Mouse (Mus musculus) right cerebral cortex, adult 2 months (tissue): ENCODE measurements around the gene Tecpr1.

Experiments used
- DNase-seq, 2 experiments: peaks; one replicate each; pipeline ENCODE4 v3.0.0; 2021 to 2022; ENCODE audit warnings: low spot score in 2 of 2

Gene Tecpr1

GRCm38 (mm10) chr5:144251876-144252577, 28.6 kb upstream of the Tecpr1 start:
- DNase-seq = no peak

DNA sequence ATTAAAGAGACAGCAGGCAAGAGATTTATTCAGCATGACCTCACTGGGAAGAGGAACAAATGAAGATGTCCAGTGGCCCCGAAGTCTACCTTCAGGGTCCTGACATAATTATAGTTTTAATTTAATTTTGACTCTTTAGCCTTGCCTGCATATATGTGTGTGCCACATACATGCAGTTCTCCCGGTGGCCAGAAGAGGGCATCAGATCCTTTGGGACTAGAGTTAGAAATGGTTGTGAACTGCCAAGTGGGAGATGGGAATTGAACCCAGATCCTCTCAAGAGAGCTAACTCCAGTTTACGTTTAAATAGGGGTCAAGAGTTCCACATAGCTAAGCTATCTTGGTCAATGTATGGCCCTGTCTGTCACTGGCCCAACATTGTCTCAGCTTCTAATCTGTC, 26.5 kb upstream of the Tecpr1 start:
- DNase-seq = no peak

GRCm38 (mm10) chr5:144247906-144248585, 24.6 kb upstream of the Tecpr1 start:
- DNase-seq = no peak

- no peak for DNase-seq
These were observed 23.9 kb upstream of the Tecpr1 start for GRCm38 (mm10) chr5:144247307-144247706.

- DNase-seq = no peak
These were observed 23.3 kb upstream of the Tecpr1 start for GRCm38 (mm10) chr5:144246669-144247068.

- no peak for DNase-seq
These were observed 22.2 kb upstream of the Tecpr1 start for GRCm38 (mm10) chr5:144245592-144245991.

DNA sequence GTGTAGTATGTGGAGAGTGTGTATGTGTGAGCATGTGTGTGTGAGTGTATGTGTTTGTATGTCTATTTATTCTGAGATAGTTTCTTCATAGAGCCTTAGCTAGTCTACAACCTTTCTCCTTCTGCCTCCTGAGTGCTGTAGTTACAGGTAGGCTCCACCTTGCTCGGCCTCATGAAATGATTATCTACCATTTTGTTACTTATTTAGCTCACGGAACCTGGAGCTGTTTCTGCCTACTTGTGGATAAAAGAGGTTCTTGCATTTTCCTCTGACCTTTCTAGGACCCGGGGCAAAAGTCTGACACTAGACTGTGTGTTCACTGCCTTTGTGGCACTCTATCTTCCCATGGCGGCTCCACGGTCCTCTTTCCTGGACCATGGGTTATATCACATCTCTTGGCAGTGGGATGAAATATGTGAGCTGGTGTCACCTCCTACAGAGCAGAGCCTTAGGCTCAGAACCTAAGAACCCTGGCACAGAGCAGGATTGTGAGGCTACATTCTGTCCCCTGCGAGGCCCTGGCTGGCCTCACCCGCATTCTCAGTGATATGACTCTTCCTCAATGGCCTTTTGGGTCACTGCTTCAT, 20.6 kb upstream of the Tecpr1 start, which contains the start of gene Bri3:
Bri3 (plus strand) TSS at position 537 of the 587 bp plus-strand sequence.
- no peak for DNase-seq

DNA sequence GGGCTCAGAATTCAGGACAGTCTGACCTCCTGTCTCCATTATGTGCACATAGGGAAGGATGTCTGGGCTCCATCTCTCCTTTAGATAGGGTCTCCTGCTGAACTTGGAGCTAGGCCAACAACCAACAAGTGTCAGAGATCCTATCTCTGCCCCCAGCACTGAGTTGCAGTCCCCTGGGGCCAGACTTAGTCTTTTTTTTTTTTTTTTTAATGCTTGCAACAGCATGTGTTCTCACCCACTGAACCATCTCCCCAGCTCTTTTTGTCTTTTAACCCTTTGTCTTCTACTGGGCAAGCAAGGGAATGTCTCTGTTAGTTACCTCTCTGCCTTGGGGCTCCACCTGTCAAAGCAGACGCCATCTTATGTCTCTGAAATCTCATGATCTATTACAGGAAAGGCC, 15.6 kb upstream of the Tecpr1 start:
- no peak for DNase-seq

GRCm38 (mm10) chr5:144234714-144235113, 11.3 kb upstream of the Tecpr1 start:
- no peak for DNase-seq

GRCm38 (mm10) chr5:144234222-144234621, 10.8 kb upstream of the Tecpr1 start:
- no peak for DNase-seq

DNA sequence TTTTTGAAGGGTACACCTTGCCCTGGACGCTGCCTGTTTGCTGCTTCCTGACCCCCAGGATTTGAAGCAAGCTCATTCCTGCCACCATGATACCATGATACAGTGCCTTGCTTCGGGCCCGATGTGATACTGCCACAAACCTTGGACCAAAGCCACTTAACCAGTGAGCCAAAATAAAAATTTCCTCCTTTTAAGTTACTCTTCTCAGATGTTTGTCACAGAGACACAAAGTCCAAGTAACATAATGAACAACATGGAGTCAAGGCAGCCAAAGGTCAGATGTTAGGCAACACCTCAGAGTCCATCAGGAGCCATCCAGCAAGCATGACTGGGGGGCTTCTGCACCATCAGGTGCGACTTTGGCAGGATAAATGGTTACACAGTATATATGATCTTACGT, 9.1 kb upstream of the Tecpr1 start:
- no peak for DNase-seq

DNA sequence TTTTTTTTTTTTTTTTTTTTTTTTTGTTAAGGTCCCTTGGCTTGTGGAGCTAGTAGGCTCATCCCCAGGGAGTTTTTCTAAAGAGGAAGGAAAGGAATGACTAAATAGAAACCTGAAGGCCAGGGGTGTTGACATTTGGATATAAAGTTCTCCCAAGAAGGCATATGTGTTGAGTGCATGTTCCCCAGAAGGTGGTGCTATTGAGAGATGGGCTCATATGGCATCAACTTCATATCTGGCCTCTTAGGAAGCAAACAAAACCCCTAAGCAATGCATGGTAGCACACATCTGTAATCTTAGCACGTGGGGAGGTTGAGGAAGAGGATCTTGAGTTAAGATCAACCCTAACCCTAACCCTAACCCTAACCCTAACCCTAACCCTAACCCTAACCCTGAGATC, 8.0 kb upstream of the Tecpr1 start:
- no peak for DNase-seq

- DNase-seq = no peak
These were observed 6.8 kb upstream of the Tecpr1 start for GRCm38 (mm10) chr5:144230216-144230615.

- no peak for DNase-seq
These were observed 2.8 kb upstream of the Tecpr1 start for GRCm38 (mm10) chr5:144226220-144226619.

GRCm38 (mm10) chr5:144223899-144224816, 743 bp upstream of the Tecpr1 start:
- DNase-seq = no peak

- DNase-seq = no peak
These were observed 458 bp downstream of the Tecpr1 start for GRCm38 (mm10) chr5:144222811-144223502.

DNA sequence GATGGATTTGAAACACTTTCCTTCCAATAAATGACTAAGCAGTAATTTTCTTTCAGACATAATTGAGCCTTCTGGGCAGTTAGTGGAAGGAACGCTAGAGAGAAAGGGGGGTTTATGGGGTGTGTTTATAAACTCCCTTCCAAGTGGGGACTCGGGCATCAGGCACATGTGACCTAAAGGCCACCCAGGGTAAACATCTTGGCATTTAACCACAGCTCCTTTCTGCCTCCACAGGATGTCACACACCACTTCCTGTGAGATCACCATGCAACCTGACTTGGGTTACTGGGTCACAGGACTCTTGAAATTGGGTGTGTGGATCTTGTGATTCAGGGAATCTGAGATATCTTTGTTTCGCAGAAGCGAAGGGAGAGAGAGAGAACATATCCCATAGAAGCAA, 2.1 kb downstream of the Tecpr1 start:
- DNase-seq = no peak

- DNase-seq = no peak
These were observed 3.5 kb downstream of the Tecpr1 start for GRCm38 (mm10) chr5:144219936-144220335.

DNA sequence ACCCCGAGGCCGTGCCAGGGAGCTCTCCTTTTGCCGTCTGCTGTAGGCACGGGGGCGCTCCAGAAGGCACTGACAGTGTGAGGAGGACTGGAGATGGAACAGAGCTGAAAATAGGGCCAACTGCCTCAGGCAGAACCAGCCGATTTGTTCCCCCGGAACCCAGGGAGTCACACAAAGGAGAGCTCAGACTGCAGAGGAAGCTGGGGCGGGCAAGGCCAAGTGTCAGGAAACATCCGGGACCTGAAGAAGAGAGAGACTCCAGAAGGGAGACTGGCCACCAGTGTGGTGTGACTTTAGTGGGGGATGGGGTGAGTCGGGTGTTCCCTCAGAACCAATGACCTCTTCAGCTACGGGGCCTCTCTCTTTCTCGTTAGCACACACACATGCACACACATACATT, 4.1 kb downstream of the Tecpr1 start:
- DNase-seq = no peak

GRCm38 (mm10) chr5:144218061-144218460, 5.4 kb downstream of the Tecpr1 start:
- no peak for DNase-seq

DNA sequence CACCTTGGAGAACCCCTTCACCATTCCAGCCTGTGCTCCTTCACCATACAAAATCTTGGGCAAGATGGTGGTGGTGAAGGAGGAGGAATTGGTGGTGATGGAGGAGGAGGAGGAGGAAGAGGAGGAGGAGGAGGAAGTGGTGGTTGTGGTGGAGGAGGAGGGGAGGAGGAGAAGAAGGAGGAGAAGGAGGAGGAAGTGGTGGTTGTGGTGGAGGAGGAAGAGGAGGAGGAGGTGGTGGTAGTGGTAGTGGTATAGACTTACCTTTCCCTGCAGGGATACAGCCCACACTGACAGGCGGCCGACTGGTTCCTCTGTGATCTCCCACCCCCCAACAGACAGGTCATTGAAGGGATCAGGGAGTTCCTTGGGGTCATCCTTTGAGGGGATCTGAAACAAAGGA, 7.4 kb downstream of the Tecpr1 start:
- DNase-seq = no peak
